Mouse (Mus musculus) effector memory CD4-positive, alpha-beta T cell, adult 5 months (primary cell): ENCODE data around the gene Pappa2. TPM values are rescaled to one million over a fixed set of nuclear protein-coding genes. Genes with fewer than 3 reads are reported as not detected.

Experiments
- polyA plus RNA-seq: library from polyadenylated mRNA; unstranded; fragments of 100-300 nt; shearing (Covaris generic); gene quantifications from one replicate; pipeline ENCODE4 v1.2.1, GENCODE M21; 2017

The Pappa2 gene
- not detected for polyA plus RNA-seq

GRCm38 (mm10) chr1:158980390-158980789, at the start of gene Pappa2:
Gene Pappa2 (minus strand): TSS chr1:158980490.

